Mouse (Mus musculus) myocyte (in vitro differentiated cells): ENCODE results near the gene Degs1.

Experiments used
- CEBPB ChIP-seq: IDR thresholded peaks from 2 replicates; pipeline ENCODE4 v1.6.1; 2011; ENCODE audit warnings: mild to moderate bottlenecking, moderate library complexity; ENCODE audit not compliant: poor library complexity, insufficient read depth, severe bottlenecking
- E2F4 ChIP-seq: IDR thresholded peaks from one replicate; pipeline ENCODE4 v1.6.1; 2011; ENCODE audit warnings: mild to moderate bottlenecking, control low read depth, moderate library complexity; ENCODE audit not compliant: insufficient read depth
- MAX ChIP-seq: IDR thresholded peaks from one replicate; pipeline ENCODE4 v1.6.1; 2011; ENCODE audit warnings: low read depth, mild to moderate bottlenecking, control low read depth
- MYOD1 ChIP-seq, 3 experiments: IDR thresholded peaks; one replicate each; pipeline ENCODE4 v1.6.1; 2011; ENCODE audit warnings: control low read depth in 2 of 3, low read depth in 2 of 3, mild to moderate bottlenecking in 2 of 3, moderate library complexity in 1 of 3; ENCODE audit not compliant: insufficient read length in 2 of 3, control insufficient read depth in 1 of 3
- MYOG ChIP-seq, 3 experiments: IDR thresholded peaks; one replicate each; pipeline ENCODE4 v1.6.1; 2011; ENCODE audit warnings: control low read depth in 2 of 3, low read depth in 2 of 3, mild to moderate bottlenecking in 2 of 3; ENCODE audit not compliant: insufficient read length in 2 of 3, control insufficient read depth in 1 of 3, insufficient read depth in 1 of 3
- POLR2A ChIP-seq: IDR thresholded peaks from one replicate; pipeline ENCODE4 v1.6.1; 2011; ENCODE audit warnings: low read depth, mild to moderate bottlenecking, control low read depth, moderate library complexity; ENCODE audit not compliant: insufficient read length
- POLR2AphosphoS2 ChIP-seq: IDR thresholded peaks from one replicate; pipeline ENCODE4 v1.6.1; 2011; ENCODE audit warnings: low read depth, control low read depth; ENCODE audit not compliant: insufficient read length
- REST ChIP-seq: IDR thresholded peaks from one replicate; pipeline ENCODE4 v1.6.1; 2011; ENCODE audit warnings: mild to moderate bottlenecking, control low read depth, moderate library complexity; ENCODE audit not compliant: insufficient read depth, insufficient read length
- TCF12 ChIP-seq: IDR thresholded peaks from one replicate; pipeline ENCODE4 v1.6.1; 2011; ENCODE audit warnings: mild to moderate bottlenecking, control low read depth; ENCODE audit not compliant: poor library complexity, insufficient read depth, severe bottlenecking
- TCF3 ChIP-seq: IDR thresholded peaks from one replicate; pipeline ENCODE4 v1.6.1; 2011; ENCODE audit warnings: low read depth, control low read depth; ENCODE audit not compliant: insufficient read length
- USF1 ChIP-seq: IDR thresholded peaks from one replicate; pipeline ENCODE4 v1.6.1; 2011; ENCODE audit warnings: low read depth, mild to moderate bottlenecking, control low read depth, moderate library complexity

GRCm38 (mm10) chr1:182252534-182253171 lies 30.0 kb downstream of the Degs1 start:
- TF ChIP-seq POLR2A (no peak), TCF3 (no peak), MAX (no peak), POLR2AphosphoS2 (no peak), E2F4 (no peak), MYOG (IDR thresholded peaks at IDR 0.05; ENCODE audit: control insufficient read depth in 1 of 3, insufficient read depth in 1 of 3, insufficient read length in 2 of 3, low read depth in 2 of 3) (no peak), TCF12 (no peak), MYOD1 (IDR thresholded peaks at IDR 0.05; ENCODE audit: control insufficient read depth in 1 of 3, insufficient read length in 2 of 3, low read depth in 2 of 3) (no peak), REST (no peak), CEBPB (no peak), USF1 (no peak)
